Mouse (Mus musculus): ENCODE data around the gene Fkbp5.

DNA sequence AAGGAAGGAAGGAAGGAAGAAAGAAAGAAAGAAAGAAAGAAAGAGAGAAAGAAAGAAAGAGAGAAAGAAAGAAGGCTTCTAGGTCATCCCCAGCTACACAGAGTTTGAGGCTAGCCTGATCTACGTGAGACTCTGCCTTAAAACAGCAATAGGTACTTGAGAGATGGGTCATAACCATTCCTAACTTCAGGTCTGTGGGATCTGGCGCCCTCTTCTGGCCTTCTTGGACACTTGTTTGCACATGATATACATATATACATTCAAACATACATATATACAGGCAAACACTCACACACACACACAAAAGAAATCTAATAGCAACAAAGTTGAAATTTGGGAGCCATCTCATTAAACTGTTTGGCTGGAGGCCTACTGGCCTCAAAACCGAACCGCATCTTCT is 133.0 kb downstream of the Fkbp5 start:
- TF ChIP-seq CTCF (IDR thresholded peaks at IDR 0.05; ENCODE audit: control insufficient read depth, insufficient read depth, low read length) (no peak), POLR2A (IDR thresholded peaks at IDR 0.05; ENCODE audit: borderline replicate concordance, control insufficient read depth, low read depth, low read length) (no peak)
